Mouse (Mus musculus) heart, adult 2 months (tissue): Measurements from ENCODE around the gene Snapc4.

Experiments
- CTCF ChIP-seq: fragments of 200-600 bp; IDR thresholded peaks from 2 replicates; pipeline ENCODE4 v1.8.1; 2022; ENCODE audit warnings: antibody characterized with exemption, mild to moderate bottlenecking, moderate library complexity
- EP300 ChIP-seq: fragments of 200-500 bp; IDR thresholded peaks from 2 replicates; pipeline ENCODE4 v1.6.1; 2011; ENCODE audit warnings: low read depth, low read length, control low read depth; ENCODE audit not compliant: insufficient read depth

DNA sequence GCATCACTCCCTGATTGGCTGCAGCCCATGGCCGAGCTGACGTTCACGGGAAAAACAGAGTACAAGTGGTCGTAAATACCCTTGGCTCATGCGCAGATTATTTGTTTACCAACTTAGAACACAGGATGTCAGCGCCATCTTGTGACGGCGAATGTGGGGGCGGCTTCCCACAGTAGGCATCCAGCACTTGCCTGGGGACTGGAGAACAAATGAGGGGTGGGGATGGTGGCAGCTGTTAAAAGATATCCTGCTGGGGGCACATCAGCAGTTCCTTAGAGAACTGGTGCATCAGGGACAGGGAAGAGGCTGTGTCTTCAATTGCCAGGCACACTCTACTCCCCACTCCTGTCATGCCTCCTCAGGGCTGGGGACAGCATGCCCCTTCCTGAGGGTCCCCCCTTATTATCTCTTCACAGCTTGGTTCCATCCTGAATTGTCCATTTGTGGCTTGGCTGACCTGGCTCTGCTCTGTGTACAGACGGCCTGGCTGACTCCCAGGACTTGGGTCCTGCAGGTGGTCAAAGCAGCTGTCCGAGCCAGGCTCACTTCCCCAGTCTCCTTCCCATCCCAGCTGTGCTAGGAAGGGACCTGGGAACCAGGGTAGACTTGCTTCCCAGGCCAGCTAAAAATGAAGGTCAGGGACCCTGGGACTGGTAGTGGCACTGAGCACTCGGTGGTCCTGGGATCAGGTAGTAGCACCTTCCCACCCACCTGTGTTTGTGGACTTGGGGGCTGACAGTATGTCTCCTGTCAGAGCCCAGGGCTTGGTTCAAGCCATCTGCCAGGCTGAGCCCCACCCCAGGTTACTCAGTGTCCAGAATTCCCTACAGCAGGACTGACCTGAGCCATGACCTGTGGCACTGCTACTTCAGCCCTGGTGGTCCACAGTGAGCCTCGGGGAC lies 41.9 kb downstream of the Snapc4 start:
- no peak for TF ChIP-seq EP300
- no peak for TF ChIP-seq CTCF
